Mouse (Mus musculus): ENCODE measurements at regions not wholly inside any gene's neighbourhood (a gene's known extent, or its start where the extent isn't known, plus 50 kb on each side); places are given as distances from the start of the nearest gene placed in this dataset.

DNA sequence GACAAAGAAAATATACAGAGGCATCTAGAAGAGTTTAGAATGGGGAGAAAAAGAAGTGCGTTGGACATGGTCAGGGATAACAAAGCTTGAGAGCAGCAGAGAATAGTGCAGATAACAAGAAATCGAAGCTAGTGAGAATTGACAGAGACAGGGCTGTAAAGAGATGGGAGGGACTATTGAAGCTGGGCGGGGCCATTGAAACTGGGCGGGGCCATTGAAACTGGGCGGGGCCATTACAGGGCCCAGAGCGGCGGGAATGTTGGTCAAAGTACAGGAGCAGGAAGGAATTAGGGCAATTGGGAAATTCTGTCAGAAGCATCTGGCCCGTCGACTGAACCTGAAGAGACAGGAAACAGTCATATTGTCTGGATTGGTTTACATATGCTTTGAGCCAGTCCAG, 243.3 kb upstream of the Srek1ip1 start:
- DNase-seq = no peak

DNA sequence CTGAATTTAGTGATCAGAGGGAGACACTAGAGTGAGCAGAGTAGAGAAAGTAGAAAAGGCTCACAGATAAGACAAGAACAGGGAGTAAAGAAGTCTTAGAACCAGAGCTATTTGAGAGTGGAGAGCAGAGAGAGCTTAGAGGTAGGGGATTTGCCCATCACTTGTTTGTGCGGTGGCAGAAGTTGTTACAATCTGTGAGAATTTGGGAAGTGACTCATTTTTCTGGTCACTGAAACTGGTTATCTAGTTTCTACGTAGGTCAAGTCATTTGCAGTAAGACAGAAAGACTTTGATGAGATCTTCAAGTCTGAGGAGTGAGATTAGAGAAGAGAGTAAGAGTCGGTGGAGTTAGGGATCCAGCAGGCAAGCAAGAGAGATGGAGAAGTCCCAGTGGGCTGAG, 239.0 kb upstream of the Srek1ip1 start:
- no peak for DNase-seq

- peak in 1 of 2 experiments; percentile 5 for DNase-seq
Measured at GRCm38 (mm10) chr13:104556609-104557008, 235.7 kb upstream of the Srek1ip1 start.

DNA sequence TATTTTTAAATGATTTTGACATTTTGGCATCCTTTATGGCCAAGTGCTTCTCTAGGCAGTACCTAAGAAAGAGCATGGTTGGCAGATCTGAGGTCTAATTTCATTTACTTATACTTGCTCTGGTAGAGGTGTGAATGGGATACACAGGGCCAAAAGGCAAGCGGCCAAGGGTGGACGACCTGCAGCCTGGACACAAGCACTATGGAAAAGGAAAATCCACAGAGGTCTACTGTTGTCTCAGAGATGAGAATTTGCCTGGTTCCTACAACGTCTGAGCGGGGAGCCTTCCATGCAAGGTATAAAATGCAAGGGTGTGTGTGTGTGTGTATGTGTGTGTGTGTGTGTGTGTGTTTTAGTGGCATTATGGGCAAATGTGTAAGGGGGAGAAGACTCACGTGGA, 232.4 kb upstream of the Srek1ip1 start:
- no peak for DNase-seq

GRCm38 (mm10) chr13:104560500-104561114, 231.7 kb upstream of the Srek1ip1 start:
- DNase-seq = no peak

- no peak for DNase-seq
Measured at GRCm38 (mm10) chr13:104562536-104562935, 229.7 kb upstream of the Srek1ip1 start.

- no peak for DNase-seq
Measured at GRCm38 (mm10) chr13:104563019-104563418, 229.3 kb upstream of the Srek1ip1 start.

DNA sequence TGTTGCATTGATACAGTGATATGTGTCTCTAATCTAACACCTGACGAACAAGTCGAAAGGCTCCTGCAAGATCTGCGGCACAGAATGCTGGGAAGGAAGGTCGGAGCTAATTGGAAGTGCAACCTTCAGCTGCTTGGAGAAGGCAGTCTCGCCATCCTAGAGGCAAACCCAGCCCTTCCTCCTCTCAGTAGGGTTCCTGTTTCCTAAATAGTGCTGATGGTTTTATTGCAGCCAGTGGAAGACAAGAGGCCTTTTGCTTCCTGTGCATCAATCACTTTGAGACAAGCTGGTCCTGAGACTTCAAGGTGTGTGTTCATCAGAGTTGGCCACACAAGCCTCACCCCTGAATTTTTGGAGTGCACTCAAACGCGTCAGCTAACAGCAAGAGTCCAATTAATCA, 228.4 kb upstream of the Srek1ip1 start:
- DNase-seq = no peak

- no peak for DNase-seq
Measured at GRCm38 (mm10) chr13:104569765-104570164, 222.5 kb upstream of the Srek1ip1 start.

DNA sequence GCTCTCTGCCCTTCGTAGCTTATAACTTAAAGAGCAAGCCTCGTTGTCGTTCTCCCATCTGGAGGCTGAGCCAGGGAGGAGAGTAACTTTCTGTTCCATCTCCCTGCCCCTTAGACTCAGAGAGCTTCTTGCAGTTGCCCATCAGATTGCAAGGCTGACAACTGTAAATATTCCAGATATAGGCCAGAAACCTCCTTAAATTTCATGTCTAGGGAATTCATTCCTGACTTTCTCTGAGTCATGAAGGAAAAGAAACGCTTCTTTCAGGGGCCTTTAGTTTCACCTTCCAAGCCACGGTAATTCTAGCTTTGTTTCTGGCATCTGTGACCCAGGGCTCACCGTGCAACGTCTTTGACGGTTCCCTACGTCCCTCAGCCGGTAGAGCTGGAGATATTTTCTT, 220.0 kb upstream of the Srek1ip1 start:
- no peak for DNase-seq

DNA sequence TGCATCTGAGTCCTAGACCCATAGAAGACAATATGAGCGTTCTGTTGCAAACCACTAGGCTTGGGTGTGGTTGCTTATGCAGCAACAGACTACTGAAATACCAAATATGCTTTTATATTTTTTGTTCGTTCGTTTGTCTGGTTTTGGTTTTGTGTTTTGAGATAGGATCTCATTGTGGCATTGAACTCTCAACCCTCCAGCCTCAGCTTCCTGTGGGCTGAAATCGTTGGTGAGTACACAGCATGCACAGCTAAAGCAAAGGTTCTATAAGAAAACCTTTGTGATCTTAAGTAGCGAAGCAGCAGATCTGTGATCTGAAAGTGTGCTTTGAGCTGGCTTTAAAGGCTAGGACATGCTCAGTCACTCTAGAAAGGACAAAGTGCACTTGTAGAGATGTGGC, 217.9 kb upstream of the Srek1ip1 start:
- no peak for DNase-seq

DNA sequence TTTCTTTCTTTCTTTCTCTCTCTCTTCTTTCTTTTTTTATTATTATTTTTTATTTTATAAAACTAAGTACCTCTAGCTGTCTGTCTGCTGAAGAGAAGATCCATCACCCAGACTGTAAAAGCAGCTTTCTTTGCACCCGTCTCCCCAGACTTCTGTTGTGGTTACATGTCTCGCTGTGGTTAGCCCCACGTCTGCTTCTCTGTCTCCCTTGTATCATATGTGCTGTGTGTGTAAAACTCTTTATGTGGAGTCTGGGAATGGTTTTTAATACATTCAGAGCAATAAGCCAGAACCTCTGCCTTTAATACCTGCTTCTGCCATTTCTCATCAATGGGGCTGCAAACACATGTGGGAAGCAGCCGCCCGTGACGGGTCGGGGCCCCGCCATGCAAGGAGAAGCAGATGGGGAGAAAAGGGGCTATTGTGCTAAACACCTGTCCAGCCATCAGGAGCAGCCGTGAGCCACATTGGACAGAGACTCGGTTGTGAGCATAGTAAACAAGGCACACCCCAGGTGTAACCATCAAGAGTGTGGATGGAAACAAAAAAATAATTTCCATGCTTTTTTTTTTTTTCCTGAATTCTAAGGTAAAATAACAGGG, 216.0 kb upstream of the Srek1ip1 start:
- DNase-seq = no peak

GRCm38 (mm10) chr13:104577856-104578255, 214.4 kb upstream of the Srek1ip1 start:
- DNase-seq = no peak

GRCm38 (mm10) chr13:104580686-104581350, 211.5 kb upstream of the Srek1ip1 start:
- DNase-seq = no peak
